Mouse (Mus musculus): Measurements from ENCODE around the gene Ddi2. TPM values are rescaled to one million over a fixed set of nuclear protein-coding genes. Genes with fewer than 3 reads are reported as not detected.

Gene Ddi2
- polyA plus RNA-seq, 1 experiment from 2014 or later = 25.6 TPM

DNA sequence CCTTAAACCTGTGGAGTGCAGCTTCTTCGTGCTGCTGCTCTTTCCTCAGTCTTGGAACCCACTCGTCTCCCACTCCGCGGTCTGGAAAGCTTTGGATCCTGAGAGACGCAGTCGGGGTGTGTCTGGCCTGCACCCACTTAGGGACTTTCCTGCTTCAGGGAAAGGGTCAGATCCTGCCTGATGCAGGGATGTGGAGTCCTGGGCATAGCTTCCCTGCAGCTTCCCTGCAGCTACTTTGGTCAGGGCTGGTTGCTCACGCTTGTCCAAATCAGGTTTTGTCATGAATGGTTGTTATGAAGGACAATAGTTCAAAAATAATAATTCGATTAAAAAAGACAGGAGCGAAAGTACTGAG is 12.0 kb upstream of the Ddi2 start:
- no peaks in the 10 kb centered on the region for H3K9me3 ChIP-seq
- 25% methylated on average over 9 of the region's 9 CpGs for WGBS
- H3K27ac ChIP-seq = no peak overlapping the region
- H3K4me3 ChIP-seq = peak overlapping the region; percentile 18
- H3K27me3 ChIP-seq (replicated peaks) = no peaks in the 10 kb centered on the region
- peak overlapping the region; percentile 58 for H3K4me2 ChIP-seq (replicated peaks)
- H3K4me1 ChIP-seq = peaks cover 3% of the 10 kb centered on the region
- H3K36me3 ChIP-seq = no peaks in the 10 kb centered on the region
- no peak for ATAC-seq (ENCODE audit: low FRiP score, low read depth)
- peak overlapping the region; percentile 2; the same call in 1 of the 2 replicates for H3K9ac ChIP-seq

DNA sequence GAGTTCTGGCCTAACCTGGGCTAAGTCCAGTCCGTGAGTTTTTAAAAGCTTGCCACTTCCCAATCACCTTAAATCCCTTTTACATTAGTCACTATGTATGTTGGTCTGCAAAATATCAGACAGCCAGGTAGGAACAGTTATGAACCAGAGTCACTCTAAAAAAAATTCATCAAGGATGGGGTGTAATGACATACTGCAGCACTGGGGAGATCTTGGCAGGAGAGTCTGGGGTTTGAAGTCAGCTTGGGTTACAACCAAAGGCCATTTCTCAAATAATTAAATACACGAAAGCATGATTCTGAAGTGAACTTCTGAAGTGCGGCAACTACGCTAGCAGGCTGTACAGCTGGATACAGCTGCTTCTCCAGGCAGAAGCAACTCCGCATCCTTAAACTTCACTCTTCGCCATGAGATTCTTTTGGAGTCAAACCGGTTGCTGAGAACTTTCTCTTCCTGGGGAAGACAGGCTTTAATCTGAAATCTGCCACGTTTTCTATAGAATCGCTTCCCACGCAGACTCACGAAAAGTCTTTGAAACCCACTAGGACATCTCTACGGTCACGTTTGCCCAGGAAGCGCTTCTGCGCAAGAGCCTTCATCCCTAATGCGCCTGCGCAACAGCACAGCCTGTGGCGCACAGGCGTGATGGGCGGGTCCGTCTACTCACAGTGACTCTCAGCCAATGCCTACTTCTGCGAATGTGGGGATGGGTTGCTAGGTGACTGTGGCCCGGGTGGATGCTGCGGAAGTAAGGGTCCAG is 11.4 kb upstream of the Ddi2 start:
- Histone ChIP-seq H3K9ac (peak overlapping the region; percentile 2; the same call in 1 of the 2 replicates), H3K27ac (no peak overlapping the region), H3K4me3 (peak overlapping the region; percentile 18), H3K4me2 (replicated peaks) (peak overlapping the region; percentile 58), H3K36me3 (no peaks in the 10 kb centered on the region), H3K27me3 (replicated peaks) (no peaks in the 10 kb centered on the region), H3K4me1 (peaks cover 3% of the 10 kb centered on the region), H3K9me3 (no peaks in the 10 kb centered on the region)
- WGBS = 9% methylated on average over 24 of the region's 24 CpGs
- ATAC-seq (ENCODE audit: low FRiP score, low read depth) = peak; percentile 98

DNA sequence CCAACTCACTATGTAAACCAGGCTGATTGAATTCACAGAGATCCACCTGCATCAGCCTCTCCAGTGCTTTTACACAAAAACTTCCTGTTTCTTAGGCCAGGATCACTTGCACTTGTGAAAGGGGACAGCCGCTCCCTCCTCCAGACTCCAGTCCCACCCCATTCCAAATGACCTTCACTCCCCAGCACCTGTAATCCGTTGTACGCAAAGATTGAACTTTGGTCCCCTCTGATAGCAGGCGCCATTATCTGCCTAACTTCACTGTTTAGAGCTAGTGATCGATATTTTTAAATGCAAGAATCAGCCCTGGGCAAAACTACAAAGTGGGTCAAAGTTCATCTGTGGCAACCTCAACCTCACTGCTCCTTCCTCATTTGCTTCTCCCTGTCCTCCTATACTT is 8.5 kb upstream of the Ddi2 start:
- Histone ChIP-seq H3K27ac (no peak overlapping the region), H3K36me3 (no peaks in the 10 kb centered on the region), H3K9me3 (no peaks in the 10 kb centered on the region), H3K9ac (no peak overlapping the region), H3K4me2 (replicated peaks) (no peak overlapping the region), H3K4me3 (no peak overlapping the region), H3K27me3 (replicated peaks) (no peaks in the 10 kb centered on the region), H3K4me1 (peaks cover 3% of the 10 kb centered on the region)
- no peak for ATAC-seq (ENCODE audit: low FRiP score, low read depth)
- 79% methylated on average over 5 of the region's 5 CpGs for WGBS

DNA sequence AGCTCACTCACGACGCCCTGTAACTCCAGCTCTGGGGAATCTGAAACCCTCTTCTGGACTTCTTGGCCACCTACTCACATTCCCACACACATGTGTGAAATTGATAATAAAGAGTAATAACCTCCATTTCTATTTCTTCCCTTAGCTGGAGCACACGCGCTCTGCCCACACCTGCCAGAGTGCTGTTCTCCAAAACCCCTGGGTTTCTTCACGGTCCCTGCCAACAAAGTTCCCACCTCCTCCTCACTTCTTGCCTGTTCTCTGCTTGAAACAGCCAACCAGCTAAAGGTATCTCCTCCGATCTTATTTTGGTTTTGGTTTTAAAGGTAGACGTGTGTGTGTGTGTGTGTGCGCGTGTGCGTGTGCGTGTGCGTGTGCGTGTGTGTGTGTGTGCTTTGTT is 7.2 kb upstream of the Ddi2 start:
- H3K36me3 ChIP-seq = no peaks in the 10 kb centered on the region
- H3K9me3 ChIP-seq = no peaks in the 10 kb centered on the region
- no peak overlapping the region for H3K4me2 ChIP-seq (replicated peaks)
- 86% methylated on average over 13 of the region's 13 CpGs for WGBS
- H3K27ac ChIP-seq = no peak overlapping the region
- H3K9ac ChIP-seq = no peak overlapping the region
- no peak for ATAC-seq (ENCODE audit: low FRiP score, low read depth)
- H3K4me1 ChIP-seq = peaks cover 3% of the 10 kb centered on the region
- no peak overlapping the region for H3K4me3 ChIP-seq
- H3K27me3 ChIP-seq (replicated peaks) = no peaks in the 10 kb centered on the region

DNA sequence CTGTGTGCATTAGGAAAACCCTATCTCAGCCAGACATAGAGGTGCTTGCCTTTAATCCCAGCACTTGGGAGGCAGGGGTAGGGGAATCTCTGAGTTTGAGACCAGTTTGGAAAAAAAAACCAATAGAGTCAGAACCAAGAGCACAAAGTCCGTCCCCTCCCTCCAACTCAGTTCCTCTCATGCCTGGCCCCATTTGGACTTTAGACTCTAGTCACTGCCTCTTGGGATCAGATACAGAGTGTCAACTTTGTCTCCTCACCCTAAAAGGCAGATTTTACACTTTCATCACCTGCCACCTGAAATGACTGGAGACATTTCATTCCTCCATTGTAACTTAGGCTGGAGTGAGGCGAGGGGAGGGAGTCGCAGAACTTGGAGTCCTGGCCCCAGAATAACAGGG is 6.0 kb upstream of the Ddi2 start:
- Histone ChIP-seq H3K36me3 (no peaks in the 10 kb centered on the region), H3K4me1 (no peaks in the 10 kb centered on the region), H3K27me3 (replicated peaks) (no peaks in the 10 kb centered on the region), H3K9ac (no peak overlapping the region), H3K27ac (no peak overlapping the region), H3K4me2 (replicated peaks) (no peak overlapping the region), H3K9me3 (no peaks in the 10 kb centered on the region), H3K4me3 (no peak overlapping the region)
- WGBS = 87% methylated on average over 3 of the region's 3 CpGs
- no peak for ATAC-seq (ENCODE audit: low FRiP score, low read depth)

DNA sequence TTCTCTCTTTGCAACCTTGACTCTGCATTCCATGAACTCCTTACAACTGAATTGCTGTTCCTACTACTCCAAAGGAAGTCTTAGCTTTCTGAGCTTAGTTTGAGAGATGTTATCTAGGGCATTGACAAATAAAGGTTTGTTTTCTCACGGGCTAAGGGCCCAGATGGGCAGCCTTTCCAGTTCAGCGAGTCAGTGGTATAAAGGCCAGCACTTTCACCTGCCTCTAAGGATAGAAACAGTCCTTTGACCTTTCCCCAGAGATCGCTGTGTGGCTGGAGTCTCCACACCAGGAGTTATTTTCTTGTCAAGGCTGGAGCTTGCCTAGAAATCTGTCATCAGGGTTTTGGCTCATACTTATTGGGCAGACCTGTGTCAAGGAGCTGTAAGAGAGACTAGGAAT is 2.5 kb upstream of the Ddi2 start:
- Histone ChIP-seq H3K27ac (no peak overlapping the region), H3K9me3 (no peaks in the 10 kb centered on the region), H3K4me1 (peaks cover 13% of the 10 kb centered on the region), H3K4me2 (replicated peaks) (no peak overlapping the region), H3K4me3 (no peak overlapping the region), H3K27me3 (replicated peaks) (no peaks in the 10 kb centered on the region), H3K9ac (no peak overlapping the region), H3K36me3 (no peaks in the 10 kb centered on the region)
- WGBS = 75% methylated on average over 3 of the region's 3 CpGs
- no peak for ATAC-seq (ENCODE audit: low FRiP score, low read depth)

DNA sequence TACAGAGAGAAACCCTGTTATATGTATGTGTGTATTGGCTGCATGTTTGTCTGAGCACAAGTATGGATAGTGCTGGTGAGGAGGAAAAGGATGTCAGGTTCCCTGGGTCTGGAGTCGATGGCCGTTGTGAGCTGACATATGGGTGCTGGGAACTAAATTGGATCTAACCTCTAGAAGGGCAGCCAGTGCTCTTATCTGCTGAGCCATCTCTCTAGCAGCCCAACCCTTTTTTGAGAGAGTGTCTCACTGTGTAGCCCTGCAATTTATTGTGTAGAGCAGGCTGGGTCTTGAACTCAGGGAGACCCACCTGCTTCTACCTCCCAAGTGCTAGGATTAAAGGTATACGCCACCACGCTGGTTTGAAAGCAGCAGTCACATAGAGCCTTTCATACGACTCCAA is 2.1 kb upstream of the Ddi2 start:
- no peak for ATAC-seq (ENCODE audit: low FRiP score, low read depth)
- Histone ChIP-seq H3K27ac (no peak overlapping the region), H3K36me3 (no peaks in the 10 kb centered on the region), H3K9me3 (no peaks in the 10 kb centered on the region), H3K4me1 (peaks cover 13% of the 10 kb centered on the region), H3K4me3 (no peak overlapping the region), H3K9ac (no peak overlapping the region), H3K4me2 (replicated peaks) (no peak overlapping the region), H3K27me3 (replicated peaks) (no peaks in the 10 kb centered on the region)
- WGBS = 89% methylated on average over 5 of the region's 5 CpGs

DNA sequence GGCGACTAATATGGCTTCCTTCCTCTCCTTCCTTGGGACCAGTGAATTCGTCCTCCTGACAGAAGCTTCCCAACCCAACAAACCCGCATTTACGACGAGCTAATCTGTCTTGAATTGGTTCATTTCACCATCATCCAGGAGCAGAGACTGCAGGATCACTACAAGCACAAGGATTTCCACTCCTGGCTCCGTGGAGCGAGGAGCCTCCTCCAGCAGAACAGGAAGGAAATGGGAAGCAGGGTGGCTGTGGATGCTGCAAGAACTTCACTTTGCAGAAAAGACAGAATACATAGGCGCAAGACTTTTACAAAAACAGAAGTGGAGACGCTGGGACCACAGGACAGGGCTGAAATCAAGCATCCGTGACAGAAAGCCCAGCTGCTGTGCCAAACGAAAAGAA is 1.4 kb upstream of the Ddi2 start:
- H3K4me1 ChIP-seq = peaks cover 13% of the 10 kb centered on the region
- WGBS = 66% methylated on average over 11 of the region's 11 CpGs
- H3K27ac ChIP-seq = no peak overlapping the region
- no peak overlapping the region for H3K4me3 ChIP-seq
- no peaks in the 10 kb centered on the region for H3K27me3 ChIP-seq (replicated peaks)
- no peaks in the 10 kb centered on the region for H3K9me3 ChIP-seq
- H3K36me3 ChIP-seq = 0 out of 2 replicates have a peak, but pooled peaks cover 5% of the 10 kb centered on the region
- no peak for ATAC-seq (ENCODE audit: low FRiP score, low read depth)
- no peak overlapping the region for H3K9ac ChIP-seq
- no peak overlapping the region for H3K4me2 ChIP-seq (replicated peaks)

DNA sequence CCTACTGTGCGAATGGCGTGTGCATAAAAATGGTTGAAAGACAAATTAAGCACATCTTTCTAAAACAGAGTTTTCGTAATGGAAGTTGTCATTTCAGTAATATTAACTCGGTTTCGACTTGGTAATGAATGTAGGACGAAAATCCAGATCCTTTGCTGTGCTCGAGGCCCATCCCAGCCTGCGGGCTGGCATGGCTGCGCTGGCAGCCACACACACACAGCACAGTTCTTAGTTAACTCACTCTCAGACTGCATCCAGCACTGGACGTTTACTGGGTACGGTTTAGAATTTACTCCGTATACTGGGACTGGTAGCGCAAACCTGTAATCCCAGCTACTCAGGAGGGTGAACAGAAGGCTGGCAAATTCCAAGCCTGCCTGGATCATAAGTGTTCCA is 452 bp upstream of the Ddi2 start:
- Histone ChIP-seq H3K36me3 (0 out of 2 replicates have a peak, but pooled peaks cover 5% of the 10 kb centered on the region), H3K4me3 (peak overlapping the region; percentile 99), H3K27me3 (replicated peaks) (no peaks in the 10 kb centered on the region), H3K4me1 (peaks cover 13% of the 10 kb centered on the region), H3K27ac (no peak overlapping the region), H3K9ac (peak overlapping the region; percentile 97), H3K9me3 (no peaks in the 10 kb centered on the region), H3K4me2 (replicated peaks) (peak overlapping the region; percentile 96)
- 9% methylated on average over 13 of the region's 13 CpGs for WGBS
- peak; percentile 76 for ATAC-seq (ENCODE audit: low FRiP score, low read depth)

DNA sequence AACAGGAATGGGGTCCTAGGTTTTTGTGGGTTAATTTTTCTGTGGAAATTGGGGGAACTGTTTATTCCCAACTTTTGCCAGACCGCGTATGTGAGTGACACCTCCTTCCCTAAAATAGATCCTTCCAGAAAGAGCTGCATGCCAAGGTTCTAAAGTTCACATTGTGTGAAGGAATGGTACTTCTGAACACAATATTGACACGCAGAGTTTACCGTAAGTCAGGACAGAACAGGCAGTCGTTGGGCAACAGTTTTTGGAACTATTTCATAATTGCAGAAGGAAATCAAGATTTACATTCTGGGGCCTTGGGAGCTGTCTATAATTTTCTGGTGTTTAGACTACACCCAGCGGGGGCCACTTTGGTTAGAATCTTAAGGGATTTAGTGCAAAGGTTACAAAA is 1.3 kb downstream of the Ddi2 start:
- Histone ChIP-seq H3K27me3 (replicated peaks) (no peaks in the 10 kb centered on the region), H3K4me3 (peak overlapping the region; percentile 99; the same call in 1 of the 2 replicates), H3K4me1 (peaks cover 13% of the 10 kb centered on the region), H3K4me2 (replicated peaks) (peak overlapping the region; percentile 96), H3K9me3 (no peaks in the 10 kb centered on the region), H3K27ac (no peak overlapping the region), H3K36me3 (0 out of 2 replicates have a peak, but pooled peaks cover 5% of the 10 kb centered on the region), H3K9ac (0 out of 2 replicates have a peak overlapping the region, but pooled peaks have one; percentile 9)
- WGBS = 84% methylated on average over 6 of the region's 6 CpGs
- no peak for ATAC-seq (ENCODE audit: low FRiP score, low read depth)

DNA sequence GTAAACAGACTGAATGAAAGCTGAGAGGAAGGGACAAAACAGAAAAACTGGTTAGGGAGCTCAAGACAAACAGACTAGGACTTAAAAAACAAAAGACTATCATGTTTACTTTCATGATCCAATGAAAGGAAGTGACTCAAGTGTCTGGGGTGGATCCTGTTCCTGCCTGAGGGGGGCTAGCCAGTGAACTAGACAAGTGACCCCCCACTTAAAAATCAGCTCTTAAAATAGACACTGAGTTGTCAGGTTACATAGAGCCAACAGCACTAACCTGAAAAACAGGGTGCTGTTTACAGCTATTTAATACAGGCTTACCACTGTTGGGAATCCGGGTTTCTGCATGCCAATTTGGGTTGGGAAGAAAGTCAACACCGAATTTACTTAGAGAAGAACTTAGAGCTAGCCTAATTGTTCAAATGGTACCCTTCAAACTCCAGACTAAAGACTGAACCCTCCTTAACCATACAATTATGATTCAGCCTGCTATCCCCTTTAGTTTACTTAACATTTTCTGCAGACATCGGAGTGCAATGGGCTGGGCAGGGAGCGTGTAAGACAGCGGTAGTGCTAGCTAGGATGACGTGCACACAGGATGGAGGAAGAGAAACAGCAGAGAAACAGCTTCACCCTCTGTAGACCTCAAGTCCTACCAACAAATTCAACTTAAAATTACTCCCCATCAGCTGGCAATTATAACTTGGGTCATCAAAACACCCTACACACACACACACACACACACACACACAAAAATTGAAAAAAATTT is 2.3 kb downstream of the Ddi2 start:
- H3K4me3 ChIP-seq = no peak overlapping the region
- ATAC-seq (ENCODE audit: low FRiP score, low read depth) = no peak
- H3K27me3 ChIP-seq (replicated peaks) = no peaks in the 10 kb centered on the region
- H3K36me3 ChIP-seq = 0 out of 2 replicates have a peak, but pooled peaks cover 5% of the 10 kb centered on the region
- peak overlapping the region; percentile 96; the same call in 1 of the 2 replicates for H3K4me2 ChIP-seq (replicated peaks)
- H3K9ac ChIP-seq = 0 out of 2 replicates have a peak overlapping the region, but pooled peaks have one; percentile 9
- no peaks in the 10 kb centered on the region for H3K9me3 ChIP-seq
- no peak overlapping the region for H3K27ac ChIP-seq
- WGBS = 83% methylated on average over 6 of the region's 6 CpGs
- H3K4me1 ChIP-seq = peaks cover 13% of the 10 kb centered on the region

DNA sequence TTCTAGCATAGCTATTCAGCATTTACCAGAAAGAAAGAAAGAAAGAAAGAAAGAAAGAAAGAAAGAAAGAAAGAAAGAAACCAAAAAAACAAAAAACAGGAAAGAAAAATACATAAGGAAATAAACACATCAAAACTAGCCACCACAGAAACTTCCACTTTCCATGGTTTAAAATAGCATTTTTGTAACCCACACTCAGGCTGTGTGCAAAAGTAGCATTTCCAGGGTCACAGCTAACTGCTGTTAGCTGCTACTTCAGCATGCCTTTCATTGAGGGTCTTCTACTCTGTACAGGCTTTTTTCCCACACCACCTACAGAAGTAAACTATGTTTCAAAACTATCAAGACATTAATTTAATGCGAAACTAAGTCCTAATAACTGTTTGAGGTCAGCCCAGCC is 3.9 kb downstream of the Ddi2 start:
- no peaks in the 10 kb centered on the region for H3K27me3 ChIP-seq (replicated peaks)
- no peak overlapping the region for H3K4me2 ChIP-seq (replicated peaks)
- no peak overlapping the region for H3K9ac ChIP-seq
- H3K4me3 ChIP-seq = no peak overlapping the region
- no peak overlapping the region for H3K27ac ChIP-seq
- H3K9me3 ChIP-seq = no peaks in the 10 kb centered on the region
- peaks cover 13% of the 10 kb centered on the region for H3K4me1 ChIP-seq
- WGBS = 89% methylated on average over 1 of the region's 1 CpGs
- 0 out of 2 replicates have a peak, but pooled peaks cover 5% of the 10 kb centered on the region for H3K36me3 ChIP-seq
- no peak for ATAC-seq (ENCODE audit: low FRiP score, low read depth)
